Mouse (Mus musculus): ENCODE data around the gene Rft1. TPM values are rescaled to one million over a fixed set of nuclear protein-coding genes. Genes with fewer than 3 reads are reported as not detected.

Gene Rft1
- total RNA-seq, 1 experiment from 2014 or later, result 19.7 TPM

Other genes starting within 250 kb of the Rft1 start
- 28.6 and 34.5 TPM in 2 replicates for gene Dcp1a, start 174.8 kb upstream of the Rft1 start, total RNA-seq (2017)
- gene Cacna1d, start 162.9 kb upstream of the Rft1 start, total RNA-seq (2017), result 0.50 and 0.75 TPM in 2 replicates
- gene Tkt, start 106.0 kb upstream of the Rft1 start, total RNA-seq (2017), result 412 and 462 TPM in 2 replicates
- 98.0 and 125 TPM in 2 replicates for gene Prkcd, start 28.1 kb upstream of the Rft1 start, total RNA-seq (2017)
- gene Sfmbt1, start 60.5 kb downstream of the Rft1 start, total RNA-seq (2017), result 12.5 and 12.6 TPM in 2 replicates
- gene Tmem110, start 171.2 kb downstream of the Rft1 start, total RNA-seq (2017), result 7.1 and 8.6 TPM in 2 replicates
- gene Mustn1, start 224.8 kb downstream of the Rft1 start, total RNA-seq (2017), result not detected in 2 replicates
- gene Itih4, start 232.1 kb downstream of the Rft1 start, total RNA-seq (2017), result 0.06 TPM in 1 of 2 replicates, not detected in the other

Measured in hematopoietic stem cell, adult 5-6 weeks (primary cell).